In the genomic region with DNA sequence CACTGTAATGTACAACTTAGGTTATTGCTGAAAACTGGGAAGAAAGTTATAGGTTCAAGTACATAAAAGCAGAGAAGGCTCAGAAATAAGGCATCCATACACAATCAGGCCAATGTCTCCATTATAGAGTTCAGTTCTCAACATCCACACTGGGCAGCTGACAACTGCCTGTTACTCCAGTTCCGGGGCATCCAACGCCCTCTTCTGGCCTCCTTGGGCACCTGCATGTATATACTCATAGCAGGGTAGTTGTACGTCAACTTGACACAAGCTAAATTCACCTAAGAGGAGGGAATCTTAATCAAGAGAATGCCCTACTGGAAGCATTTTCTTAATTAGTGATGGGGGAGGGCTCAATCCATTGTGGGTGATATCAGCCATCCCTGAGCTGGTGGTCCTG, we compare ENCODE assay signal across 22 mouse cellular contexts. TPM values are rescaled to one million over a fixed set of nuclear protein-coding genes. Genes with fewer than 3 reads are reported as not detected.
DNase-seq lines count a peak whose midpoint lies in the region; ATAC-seq and TF ChIP-seq lines count a peak whose summit lies in the region.
"Had no signal": no experiment of that assay in that cellular context is flagged by ENCODE, and none has a peak within 500 bp of the region (broad histone marks: within the 10 kb centered on the region; RNA-seq: fewer than 3 reads in every experiment).

No protein-coding gene starts in this region.

- ATAC-seq in intestine, postnatal 0 days: no peak
- ATAC-seq in intestine, embryonic 15.5 days: no peak
- ATAC-seq in embryonic facial prominence, embryonic 15.5 days (ENCODE audit: insufficient number of reproducible peaks, low FRiP score, low TSS enrichment, low read depth): no peak
- no peak for ATAC-seq in megakaryocyte, adult 5-6 weeks (ENCODE audit: poor library complexity, severe bottlenecking)
- ATAC-seq: hindbrain, embryonic 16.5 days; liver, postnatal 0 days had no signal

- TF ChIP-seq POLR2A in ES-Bruce4 (IDR thresholded peaks at IDR 0.05; ENCODE audit: insufficient read depth, low read length) (no peak), MEL (IDR thresholded peaks at IDR 0.05; ENCODE audit: control insufficient read depth in 1 of 2, insufficient read depth in 1 of 2, low read depth in 1 of 2, low read length in 2 of 2, poor library complexity in 1 of 2) (no peak)

- DNase-seq in MEL (ENCODE audit: low read depth, low spot score): no peak
- no peak for DNase-seq in cerebellum, postnatal 4 days (ENCODE audit: low spot score in 2 of 2)
- DNase-seq: adrenal gland, adult 8-10 months; cerebellum, adult 9-10 months; heart, postnatal 4 days; kidney, adult 2 months; kidney, postnatal 25 days; liver, postnatal 0 days; lung, postnatal 4 days; right cerebral cortex, adult 18-20 months; thymus, adult 2 months had no signal

- H3K9me3 ChIP-seq in intestine, postnatal 0 days (ENCODE audit: control insufficient read depth): no peaks in the 10 kb centered on the region
- no peaks in the 10 kb centered on the region for H3K9me3 ChIP-seq in intestine, embryonic 15.5 days
- H3K9me3 ChIP-seq in ES-Bruce4 (replicated peaks; ENCODE audit: control insufficient read depth, insufficient read depth, low read length, poor library complexity, severe bottlenecking) (no peaks in the 10 kb centered on the region), MEL (replicated peaks; ENCODE audit: insufficient read depth, low read length) (no peaks in the 10 kb centered on the region)
- H3K9me3 ChIP-seq in embryonic facial prominence, embryonic 15.5 days (replicated peaks): no peaks in the 10 kb centered on the region
- H3K9me3 ChIP-seq: G1E; heart, embryonic 13.5 days; limb, embryonic 15.5 days; midbrain, embryonic 10.5 days; neural tube, embryonic 12.5 days had no signal

- 0 out of 2 replicates have a peak, but pooled peaks cover 4% of the 10 kb centered on the region for H3K4me1 ChIP-seq in intestine, postnatal 0 days (replicated peaks; ENCODE audit: control insufficient read depth, insufficient read depth, low read length)
- peaks cover 7% of the 10 kb centered on the region for H3K4me1 ChIP-seq in intestine, embryonic 15.5 days (replicated peaks)
- H3K4me1 ChIP-seq in ES-Bruce4 (ENCODE audit: control insufficient read depth, insufficient read depth, low read length) (no peaks in the 10 kb centered on the region), MEL (ENCODE audit: control insufficient read depth in 1 of 2, insufficient read depth in 2 of 2, low read length in 2 of 2) (no peaks in the 10 kb centered on the region; a peak in 1 of 4 replicates)
- H3K4me1 ChIP-seq in embryonic facial prominence, embryonic 15.5 days: peaks cover 12% of the 10 kb centered on the region; the same call in 1 of the 2 replicates
- H3K4me1 ChIP-seq: heart, embryonic 13.5 days; limb, embryonic 15.5 days; neural tube, embryonic 12.5 days had no signal

- peak; percentile 43 for TF ChIP-seq CTCF in intestine, postnatal 0 days (IDR thresholded peaks at IDR 0.05; ENCODE audit: low read depth)
- TF ChIP-seq CTCF in ES-Bruce4 (IDR thresholded peaks at IDR 0.05; ENCODE audit: low read depth, low read length) (peak; percentile 54), MEL (IDR thresholded peaks at IDR 0.05 in 2 of 3, conservative IDR thresholded peaks at IDR 0.05 in 1 of 3; ENCODE audit: control insufficient read depth in 1 of 3, insufficient read depth in 1 of 3, low read depth in 2 of 3, low read length in 3 of 3, poor library complexity in 1 of 3, severe bottlenecking in 1 of 3) (peak; percentile 28 to 35 (median 33); a peak in 5 of 6 replicates)

- no peak for TF ChIP-seq EP300 in ES-Bruce4 (IDR thresholded peaks at IDR 0.05; ENCODE audit: insufficient read depth, low read depth, low read length)
- TF ChIP-seq EP300 in MEL (IDR thresholded peaks at IDR 0.05; ENCODE audit: low read depth in 1 of 2, low read length in 2 of 2): no peak

- WGBS in intestine, postnatal 0 days: 75% methylated on average over 3 of the region's 3 CpGs
- 71% methylated on average over 3 of the region's 3 CpGs for WGBS in intestine, embryonic 15.5 days
- WGBS in embryonic facial prominence, embryonic 15.5 days: 59% methylated on average over 3 of the region's 3 CpGs

- H3K36me3 ChIP-seq in intestine, postnatal 0 days (ENCODE audit: control insufficient read depth, insufficient read depth): no peaks in the 10 kb centered on the region
- no peaks in the 10 kb centered on the region for H3K36me3 ChIP-seq in intestine, embryonic 15.5 days
- H3K36me3 ChIP-seq in ES-Bruce4 (ENCODE audit: control insufficient read depth, insufficient read depth, low read length, poor library complexity, severe bottlenecking): no peaks in the 10 kb centered on the region
- peaks cover 0 to under 1% of the 10 kb centered on the region in 2 experiments; a peak in 1 of 4 replicates for H3K36me3 ChIP-seq in MEL (ENCODE audit: control insufficient read depth in 1 of 2, insufficient read depth in 2 of 2, low read length in 2 of 2)
- no peaks in the 10 kb centered on the region for H3K36me3 ChIP-seq in embryonic facial prominence, embryonic 15.5 days
- H3K36me3 ChIP-seq: G1E; heart, embryonic 13.5 days; limb, embryonic 15.5 days; midbrain, embryonic 10.5 days; neural tube, embryonic 12.5 days had no signal

- H3K27ac ChIP-seq in intestine, postnatal 0 days (ENCODE audit: low read depth, low read length): no peak overlapping the region
- no peak overlapping the region for H3K27ac ChIP-seq in intestine, embryonic 15.5 days
- H3K27ac ChIP-seq in ES-Bruce4 (ENCODE audit: insufficient read depth, low read length): no peak overlapping the region
- H3K27ac ChIP-seq in MEL (ENCODE audit: control insufficient read depth, low read depth, low read length): no peak overlapping the region
- H3K27ac ChIP-seq in embryonic facial prominence, embryonic 15.5 days (replicated peaks): peak overlapping the region; percentile 79
- H3K27ac ChIP-seq: heart, embryonic 13.5 days; limb, embryonic 15.5 days; midbrain, embryonic 10.5 days; neural tube, embryonic 12.5 days had no signal

- no peak overlapping the region for H3K9ac ChIP-seq in intestine, postnatal 0 days (ENCODE audit: low read depth, low read length)
- no peak overlapping the region for H3K9ac ChIP-seq in intestine, embryonic 15.5 days
- H3K9ac ChIP-seq in ES-Bruce4 (ENCODE audit: low read depth, poor library complexity, severe bottlenecking) (no peak overlapping the region), MEL (ENCODE audit: control insufficient read depth, low read depth, low read length, poor library complexity, severe bottlenecking) (no peak overlapping the region)
- H3K9ac ChIP-seq in embryonic facial prominence, embryonic 15.5 days: no peak overlapping the region
- H3K9ac ChIP-seq: heart, embryonic 13.5 days; limb, embryonic 15.5 days; liver, postnatal 0 days; neural tube, embryonic 12.5 days had no signal

- no peak for TF ChIP-seq RAD21 in MEL (IDR thresholded peaks at IDR 0.05; ENCODE audit: low read depth, low read length)

- H3K79me2 ChIP-seq in MEL (ENCODE audit: control insufficient read depth, insufficient read depth, low read length, poor library complexity): no peaks in the 10 kb centered on the region

- no peaks in the 10 kb centered on the region for H3K27me3 ChIP-seq in intestine, postnatal 0 days (replicated peaks; ENCODE audit: control insufficient read depth, insufficient read depth, low read length)
- H3K27me3 ChIP-seq in intestine, embryonic 15.5 days (replicated peaks): no peaks in the 10 kb centered on the region
- H3K27me3 ChIP-seq in ES-Bruce4 (ENCODE audit: control insufficient read depth, insufficient read depth, low read length, poor library complexity, severe bottlenecking) (no peaks in the 10 kb centered on the region), MEL (ENCODE audit: control insufficient read depth in 1 of 2, insufficient read depth in 2 of 2, low read length in 2 of 2) (peaks cover 0 to 2% of the 10 kb centered on the region in 2 experiments; a peak in 1 of 4 replicates)
- H3K27me3 ChIP-seq in embryonic facial prominence, embryonic 15.5 days: no peaks in the 10 kb centered on the region
- H3K27me3 ChIP-seq: heart, embryonic 13.5 days; limb, embryonic 15.5 days; neural tube, embryonic 12.5 days had no signal

- no peak overlapping the region for H3K4me2 ChIP-seq in intestine, postnatal 0 days (replicated peaks; ENCODE audit: low read depth)
- no peak overlapping the region for H3K4me2 ChIP-seq in intestine, embryonic 15.5 days (replicated peaks)
- no peak overlapping the region for H3K4me2 ChIP-seq in embryonic facial prominence, embryonic 15.5 days (replicated peaks)
- H3K4me2 ChIP-seq: heart, embryonic 13.5 days; limb, embryonic 15.5 days; neural tube, embryonic 12.5 days had no signal

- H3K4me3 ChIP-seq in intestine, postnatal 0 days (ENCODE audit: low read depth, low read length): no peak overlapping the region
- H3K4me3 ChIP-seq in intestine, embryonic 15.5 days (replicated peaks): no peak overlapping the region
- H3K4me3 ChIP-seq in ES-Bruce4 (ENCODE audit: low read depth, low read length): no peak overlapping the region
- H3K4me3 ChIP-seq in MEL (ENCODE audit: control insufficient read depth in 1 of 2, insufficient read depth in 1 of 2, low read depth in 2 of 2, low read length in 2 of 2): no peak overlapping the region
- H3K4me3 ChIP-seq in embryonic facial prominence, embryonic 15.5 days (replicated peaks): no peak overlapping the region
- H3K4me3 ChIP-seq: heart, embryonic 13.5 days; limb, embryonic 15.5 days; midbrain, embryonic 10.5 days; neural tube, embryonic 12.5 days had no signal

RNA-seq across cellular contexts. Expression of a gene that starts 13.9 kb away (rescaled TPM):
- 36.0 and 36.6 TPM in 2 replicates for polyA plus RNA-seq in intestine, postnatal 0 days (2015; fragmentation: Nextera tagmentation; extraction: Ambion mirVana)
- polyA plus RNA-seq in intestine, embryonic 15.5 days (2015; fragmentation: Nextera tagmentation; extraction: Ambion mirVana): 58.1 and 62.9 TPM in 2 replicates
- polyA plus RNA-seq in ES-Bruce4 (2011; ENCODE audit: insufficient read depth, insufficient read length, low read depth, missing spikeins): 77.5 and 79.8 TPM in 2 replicates
- 89.1 and 95.7 TPM in 2 replicates for total RNA-seq in MEL (2012; rRNA removed)
- 100 to 1,000 TPM in 1 of 2 experiments, 10 to 100 TPM in 1; 74.8 to 158 TPM for polyA plus RNA-seq in MEL (2012; ENCODE audit: insufficient read depth in 1 of 2, insufficient read length in 2 of 2, low read depth in 1 of 2, low replicate concordance in 2 of 2, missing spikeins in 1 of 2)
- 42.9 and 48.3 TPM in 2 replicates for polyA plus RNA-seq in embryonic facial prominence, embryonic 15.5 days (2015; fragmentation: Nextera tagmentation; extraction: Ambion mirVana)
- 50.0 and 50.4 TPM in 2 replicates for total RNA-seq in megakaryocyte, adult 5-6 weeks (2015)
- 40.8 and 48.5 TPM in 2 replicates for total RNA-seq in megakaryocyte, adult 5-6 weeks (2017)

RNA-seq across cellular contexts. Expression of a gene that starts 45.0 kb away (rescaled TPM):
- 32.2 and 32.9 TPM in 2 replicates for polyA plus RNA-seq in intestine, postnatal 0 days (2015; fragmentation: Nextera tagmentation; extraction: Ambion mirVana)
- polyA plus RNA-seq in intestine, embryonic 15.5 days (2015; fragmentation: Nextera tagmentation; extraction: Ambion mirVana): 67.2 and 70.0 TPM in 2 replicates
- polyA plus RNA-seq in ES-Bruce4 (2011; ENCODE audit: insufficient read depth, insufficient read length, low read depth, missing spikeins) (228 and 233 TPM in 2 replicates), MEL (2012; ENCODE audit: insufficient read depth in 1 of 2, insufficient read length in 2 of 2, low read depth in 1 of 2, low replicate concordance in 2 of 2, missing spikeins in 1 of 2) (100 to 1,000 TPM in 1 of 2 experiments, 10 to 100 TPM in 1; 80.2 to 185 TPM)
- total RNA-seq in MEL (2012; rRNA removed): 43.5 and 50.4 TPM in 2 replicates
- 81.1 and 84.7 TPM in 2 replicates for polyA plus RNA-seq in embryonic facial prominence, embryonic 15.5 days (2015; fragmentation: Nextera tagmentation; extraction: Ambion mirVana)
- total RNA-seq in megakaryocyte, adult 5-6 weeks (2015): 81.1 and 84.2 TPM in 2 replicates
- 46.1 and 63.6 TPM in 2 replicates for total RNA-seq in megakaryocyte, adult 5-6 weeks (2017)
